Mouse (Mus musculus) liver, adult 2 months (tissue): ENCODE data around the gene Sh2d4b. TPM values are rescaled to one million over a fixed set of nuclear protein-coding genes. Genes with fewer than 3 reads are reported as not detected.

Source experiments
- DNase-seq: peaks from one replicate; pipeline ENCODE4 v3.0.0-alpha.2; 2011; ENCODE audit warnings: low read depth, low spot score; ENCODE audit errors: extremely low read depth
- H3K27ac ChIP-seq: fragments of 200-500 bp; replicated peaks from 2 replicates; pipeline ENCODE4 v1.5.1; 2012; ENCODE audit warnings: low read depth, mild to moderate bottlenecking, control low read depth, inconsistent platforms, low read length; ENCODE audit not compliant: insufficient read depth
- H3K27me3 ChIP-seq: fragments of 200-500 bp; 2 replicates; pipeline ENCODE4 v1.6.1; 2012; ENCODE audit warnings: mild to moderate bottlenecking, moderate library complexity, low read length, inconsistent platforms; ENCODE audit not compliant: control insufficient read depth, insufficient read depth
- H3K36me3 ChIP-seq: fragments of 200-500 bp; 2 replicates; pipeline ENCODE4 v1.6.1; 2012; ENCODE audit warnings: low read length, inconsistent platforms; ENCODE audit not compliant: control insufficient read depth, insufficient read depth
- H3K4me1 ChIP-seq: fragments of 200-500 bp; 2 replicates; pipeline ENCODE4 v1.6.1; 2011; ENCODE audit warnings: low read length; ENCODE audit not compliant: control insufficient read depth, insufficient read depth
- H3K4me3 ChIP-seq: fragments of 200-500 bp; 2 replicates; pipeline ENCODE4 v1.5.1; 2011; ENCODE audit warnings: low read depth, mild to moderate bottlenecking, control low read depth, low read length, moderate library complexity; ENCODE audit not compliant: insufficient read depth
- H3K79me2 ChIP-seq: fragments of 200-500 bp; 2 replicates; pipeline ENCODE4 v1.6.1; 2012; ENCODE audit warnings: inconsistent platforms, mild to moderate bottlenecking, low read length, moderate library complexity; ENCODE audit not compliant: control insufficient read depth, insufficient read depth
- H3K9ac ChIP-seq: fragments of 200-500 bp; 2 replicates; pipeline ENCODE4 v1.6.1; 2012; ENCODE audit warnings: low read depth, mild to moderate bottlenecking, control low read depth, inconsistent platforms, low read length
- CTCF ChIP-seq: fragments of 200-500 bp; IDR thresholded peaks from 2 replicates; pipeline ENCODE4 v1.5.1; 2011; ENCODE audit warnings: low read depth, low read length, control low read depth
- POLR2A ChIP-seq: fragments of 200-500 bp; IDR thresholded peaks from 2 replicates; pipeline ENCODE4 v1.6.1; 2011; ENCODE audit warnings: low read length, control low read depth; ENCODE audit not compliant: insufficient read depth; ENCODE audit errors: extremely low read depth
- WGBS: fragments of 180-500 bp; shearing (Covaris S2); methylation state at CpG from one replicate; pipeline ENCODE4 v1.1.7; 2018; 5-methylcytosine and 5-hydroxymethylcytosine counted together
- polyA plus RNA-seq: library from polyadenylated mRNA; depleted of rRNA; stranded (reverse); fragments of >200 nt; gene quantifications from 2 replicates; pipeline ENCODE4 v1.2.3, GENCODE M21; 2012; rRNA removed
- total RNA-seq: library from RNA; depleted of rRNA; stranded (reverse); fragments of >200 nt; gene quantifications from 2 replicates; pipeline ENCODE4 v1.2.3, GENCODE M21; 2014; rRNA removed

The Sh2d4b gene
- total and polyA plus RNA-seq, 2 experiments = 0.18 TPM; not detected in 1

DNA sequence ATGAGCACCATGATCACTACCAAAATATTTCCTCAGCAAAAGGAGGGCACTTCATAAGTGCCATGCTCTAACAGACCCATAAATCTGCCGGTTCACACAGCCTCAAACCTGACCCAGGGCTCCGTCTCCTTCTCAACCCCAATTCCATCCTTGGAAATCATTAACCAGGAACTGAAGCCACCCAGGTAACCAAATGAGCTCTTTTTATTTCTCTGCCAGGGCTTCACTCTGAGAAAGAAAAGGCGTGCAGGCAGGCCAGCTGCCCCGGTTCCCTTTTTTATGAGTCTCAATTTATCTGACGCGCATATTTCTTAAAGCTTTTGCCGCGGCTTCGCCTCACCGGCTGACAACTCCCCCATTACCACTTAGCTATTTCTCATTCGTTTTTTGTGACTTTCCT is 63.0 kb downstream of the Sh2d4b start:
- Histone ChIP-seq H3K27me3 (no peaks in the 10 kb centered on the region), H3K4me1 (peaks cover 6% of the 10 kb centered on the region), H3K9ac (no peak overlapping the region), H3K36me3 (no peaks in the 10 kb centered on the region), H3K4me3 (no peak overlapping the region), H3K79me2 (no peaks in the 10 kb centered on the region), H3K27ac (no peak overlapping the region)
- TF ChIP-seq CTCF = no peak
- TF ChIP-seq POLR2A = no peak
- 55% methylated on average over 11 of the region's 11 CpGs for WGBS
- peak; percentile 58 for DNase-seq

DNA sequence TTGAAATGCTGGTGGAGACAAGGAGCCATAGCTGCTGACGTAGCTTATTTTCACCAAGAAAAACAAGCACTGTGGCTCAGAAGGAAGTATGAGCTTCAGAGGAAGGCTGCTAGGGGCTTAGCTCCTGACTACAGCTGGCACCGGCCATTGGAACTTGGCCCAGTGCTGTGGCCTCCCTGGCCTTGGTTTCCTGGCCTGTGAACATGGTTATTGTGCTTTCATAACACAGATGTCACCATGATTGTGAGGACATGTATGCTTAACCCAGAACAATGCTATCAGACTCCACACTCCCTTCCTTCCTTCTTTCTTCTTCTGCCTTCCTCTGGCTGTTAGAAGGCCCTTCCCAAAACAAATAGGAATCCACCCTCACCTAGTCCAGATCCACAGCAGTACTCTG is 75.0 kb downstream of the Sh2d4b start:
- Histone ChIP-seq H3K9ac (no peak overlapping the region), H3K4me3 (no peak overlapping the region), H3K79me2 (no peaks in the 10 kb centered on the region), H3K36me3 (no peaks in the 10 kb centered on the region), H3K4me1 (no peaks in the 10 kb centered on the region), H3K27me3 (no peaks in the 10 kb centered on the region), H3K27ac (no peak overlapping the region)
- peak; percentile 11 for DNase-seq
- WGBS = 70% methylated on average over 2 of the region's 2 CpGs
- TF ChIP-seq POLR2A = no peak
- no peak for TF ChIP-seq CTCF

DNA sequence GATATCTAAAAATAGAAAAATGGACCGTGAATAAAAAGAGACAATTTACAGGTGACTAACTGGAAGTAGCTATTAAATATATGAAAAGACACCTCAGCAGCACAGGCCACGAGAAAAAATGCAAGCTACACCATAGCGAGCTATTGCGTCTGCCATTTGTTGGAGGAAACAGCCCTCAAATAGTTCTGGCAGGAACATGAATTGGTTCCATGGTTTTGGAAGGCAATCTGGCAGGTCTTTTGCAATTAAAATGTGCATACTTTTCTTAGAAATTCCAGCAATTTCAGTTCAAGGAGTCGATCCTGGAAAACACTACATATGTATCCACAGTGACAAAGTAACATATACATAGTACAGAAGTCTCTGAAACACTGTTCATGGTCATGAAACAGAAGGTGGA is 76.4 kb downstream of the Sh2d4b start:
- Histone ChIP-seq H3K4me3 (no peak overlapping the region), H3K27me3 (no peaks in the 10 kb centered on the region), H3K9ac (no peak overlapping the region), H3K4me1 (no peaks in the 10 kb centered on the region), H3K79me2 (no peaks in the 10 kb centered on the region), H3K36me3 (no peaks in the 10 kb centered on the region), H3K27ac (no peak overlapping the region)
- WGBS = 92% methylated on average over 5 of the region's 5 CpGs
- no peak for TF ChIP-seq POLR2A
- TF ChIP-seq CTCF = no peak
- DNase-seq = no peak

- no peaks in the 10 kb centered on the region for H3K79me2 ChIP-seq
- TF ChIP-seq POLR2A (no peak), CTCF (peak; percentile 42)
- H3K9ac ChIP-seq = no peak overlapping the region
- WGBS = 28% methylated on average over 1 of the region's 1 CpGs
- DNase-seq = peak; percentile 17
- H3K4me1 ChIP-seq = no peaks in the 10 kb centered on the region
- H3K4me3 ChIP-seq = no peak overlapping the region
- no peaks in the 10 kb centered on the region for H3K36me3 ChIP-seq
- no peaks in the 10 kb centered on the region for H3K27me3 ChIP-seq
- no peak overlapping the region for H3K27ac ChIP-seq
These were observed 101.5 kb downstream of the Sh2d4b start for GRCm38 (mm10) chr14:40791606-40792005.

DNA sequence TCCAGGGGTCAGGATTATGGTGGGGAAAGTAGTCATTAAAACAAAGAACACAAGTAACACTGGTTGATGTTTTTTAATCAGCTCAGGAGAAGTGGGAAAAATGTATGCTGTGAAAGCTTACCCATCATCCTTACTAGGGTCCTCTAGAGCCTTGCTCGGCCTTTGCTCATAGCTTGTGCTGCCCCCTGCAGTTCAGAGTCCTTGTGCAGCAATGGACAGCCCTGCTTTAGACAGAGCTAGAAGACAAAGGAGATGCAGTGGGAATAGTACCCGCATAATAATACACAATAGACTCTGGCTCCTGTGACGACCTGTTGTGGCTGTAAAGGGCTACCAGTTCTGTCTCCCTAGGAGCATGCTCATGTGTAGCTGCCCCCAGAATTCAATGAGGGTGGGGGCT is 104.0 kb downstream of the Sh2d4b start:
- TF ChIP-seq CTCF (peak; percentile 54), POLR2A (no peak)
- Histone ChIP-seq H3K27me3 (no peaks in the 10 kb centered on the region), H3K9ac (no peak overlapping the region), H3K4me1 (no peaks in the 10 kb centered on the region), H3K36me3 (no peaks in the 10 kb centered on the region), H3K27ac (no peak overlapping the region), H3K79me2 (no peaks in the 10 kb centered on the region), H3K4me3 (no peak overlapping the region)
- DNase-seq = peak; percentile 2
- WGBS = 31% methylated on average over 3 of the region's 3 CpGs

GRCm38 (mm10) chr14:40769097-40770090 is 123.7 kb downstream of the Sh2d4b start:
- 50% methylated on average over 7 of the region's 7 CpGs for WGBS
- H3K27ac ChIP-seq = no peak overlapping the region
- no peaks in the 10 kb centered on the region for H3K27me3 ChIP-seq
- TF ChIP-seq CTCF (no peak), POLR2A (no peak)
- no peaks in the 10 kb centered on the region for H3K4me1 ChIP-seq
- H3K36me3 ChIP-seq = no peaks in the 10 kb centered on the region
- no peaks in the 10 kb centered on the region for H3K79me2 ChIP-seq
- no peak overlapping the region for H3K4me3 ChIP-seq
- no peak for DNase-seq
- H3K9ac ChIP-seq = no peak overlapping the region

Other genes with a start within 250 kb of the Sh2d4b start
- gene Tspan14, start 73.5 kb upstream of the Sh2d4b start, total RNA-seq = 13.3 and 15.4 TPM in 2 replicates
- gene Tspan14, start 73.5 kb upstream of the Sh2d4b start, polyA plus RNA-seq = 28.5 and 30.4 TPM in 2 replicates
- gene Fam213a, start 120.5 kb upstream of the Sh2d4b start, total RNA-seq = 63.2 and 66.3 TPM in 2 replicates
- 25.5 and 42.2 TPM in 2 replicates for gene Fam213a, start 120.5 kb upstream of the Sh2d4b start, polyA plus RNA-seq
- gene Dydc2, start 175.9 kb upstream of the Sh2d4b start, total RNA-seq = not detected in 2 replicates
- gene Dydc2, start 175.9 kb upstream of the Sh2d4b start, polyA plus RNA-seq = not detected in 2 replicates
- gene Dydc1, start 179.6 kb upstream of the Sh2d4b start, total RNA-seq = not detected in 2 replicates
- gene Dydc1, start 179.6 kb upstream of the Sh2d4b start, polyA plus RNA-seq = not detected in 2 replicates
- gene Mat1a, start 211.8 kb upstream of the Sh2d4b start, total RNA-seq = 2,681 and 2,768 TPM in 2 replicates
- 1,412 and 1,958 TPM in 2 replicates for gene Mat1a, start 211.8 kb upstream of the Sh2d4b start, polyA plus RNA-seq
- gene Sftpa1, start 238.5 kb upstream of the Sh2d4b start, total RNA-seq = 0.40 and 0.46 TPM in 2 replicates
- gene Sftpa1, start 238.5 kb upstream of the Sh2d4b start, polyA plus RNA-seq = 0.17 and 0.48 TPM in 2 replicates